Comparison of ENCODE assay signal across 8 mouse cellular contexts in genomic region chr11:50850177-50850735, GRCm38 (mm10). TPM values are rescaled to one million over a fixed set of nuclear protein-coding genes. Genes with fewer than 3 reads are reported as not detected.
A peak's percentile ranks its signal among the peaks of the same experiment; 100 is the strongest.
DNase-seq lines count a peak whose midpoint lies in the region; ATAC-seq lines count a peak whose summit lies in the region.

Grm6 (plus strand) TSS chr11:50850685.

- H3K4me1 ChIP-seq in heart, embryonic 16.5 days (ENCODE audit: control insufficient read depth, insufficient read depth, low read length): peaks cover 12% of the 10 kb centered on the region
- H3K4me1 ChIP-seq in brown adipose tissue, adult 24 weeks (ENCODE audit: control insufficient read depth, insufficient read depth, insufficient read length, low read length): peaks cover 2% of the 10 kb centered on the region; the same call in 1 of the 2 replicates
- peaks cover 10% of the 10 kb centered on the region for H3K4me1 ChIP-seq in intestine, embryonic 16.5 days (ENCODE audit: control insufficient read depth, insufficient read depth, low read length)
- peaks cover 22% of the 10 kb centered on the region for H3K4me1 ChIP-seq in neural tube, embryonic 15.5 days

- no peak for DNase-seq in heart, adult 11 months
- DNase-seq in ovary, postnatal 10 days (ENCODE audit: low spot score): no peak
- DNase-seq in cerebellum, adult 18-20 months: no peak
- DNase-seq in cerebellum, adult 11-12 months: no peak

- H3K9me3 ChIP-seq in heart, embryonic 16.5 days (replicated peaks; ENCODE audit: control insufficient read depth, low read length): peaks cover 4% of the 10 kb centered on the region; the same call in 1 of the 2 replicates
- H3K9me3 ChIP-seq in intestine, embryonic 16.5 days (ENCODE audit: control insufficient read depth, low read length): no peaks in the 10 kb centered on the region; the same call in 1 of the 2 replicates
- no peaks in the 10 kb centered on the region for H3K9me3 ChIP-seq in neural tube, embryonic 15.5 days (replicated peaks)

- 2% methylated on average over 11 of the region's 11 CpGs for whole genome bisulfite sequencing in heart, embryonic 16.5 days
- WGBS in intestine, embryonic 16.5 days: 2% methylated on average over 11 of the region's 11 CpGs
- 1% methylated on average over 11 of the region's 11 CpGs for WGBS in neural tube, embryonic 15.5 days

- peaks cover 52% of the 10 kb centered on the region for H3K27me3 ChIP-seq in heart, embryonic 16.5 days (ENCODE audit: control insufficient read depth, insufficient read depth, low read length)
- H3K27me3 ChIP-seq in intestine, embryonic 16.5 days (replicated peaks; ENCODE audit: control insufficient read depth, insufficient read depth, low read length): peaks cover 55% of the 10 kb centered on the region
- H3K27me3 ChIP-seq in neural tube, embryonic 15.5 days (replicated peaks): peaks cover 64% of the 10 kb centered on the region

- H3K4me3 ChIP-seq in heart, embryonic 16.5 days (ENCODE audit: low read length): peak within 1 kb of the TSS; percentile 55
- H3K4me3 ChIP-seq in brown adipose tissue, adult 24 weeks (ENCODE audit: insufficient read depth, low read depth, low read length): peak within 1 kb of the TSS; percentile 32
- H3K4me3 ChIP-seq in intestine, embryonic 16.5 days (ENCODE audit: low read length): peak within 1 kb of the TSS; percentile 48
- peak within 1 kb of the TSS; percentile 48 for H3K4me3 ChIP-seq in neural tube, embryonic 15.5 days (replicated peaks)

- H3K27ac ChIP-seq in heart, embryonic 16.5 days (ENCODE audit: low read length): no peak within 1 kb of the TSS
- no peak within 1 kb of the TSS for H3K27ac ChIP-seq in brown adipose tissue, adult 24 weeks (replicated peaks; ENCODE audit: low read depth, low read length)
- H3K27ac ChIP-seq in intestine, embryonic 16.5 days (ENCODE audit: low read length): no peak within 1 kb of the TSS
- no peak within 1 kb of the TSS for H3K27ac ChIP-seq in neural tube, embryonic 15.5 days (replicated peaks)

- ATAC-seq in heart, embryonic 16.5 days (replicated peaks; ENCODE audit: extremely low read depth, insufficient read depth, low FRiP score): no peak
- ATAC-seq in intestine, embryonic 16.5 days: no peak
- no peak for ATAC-seq in neural tube, embryonic 15.5 days (ENCODE audit: low FRiP score)

- no peaks in the 10 kb centered on the region for H3K36me3 ChIP-seq in heart, embryonic 16.5 days (ENCODE audit: control insufficient read depth, insufficient read depth)
- no peaks in the 10 kb centered on the region for H3K36me3 ChIP-seq in intestine, embryonic 16.5 days (ENCODE audit: control insufficient read depth, insufficient read depth, low read length)
- H3K36me3 ChIP-seq in neural tube, embryonic 15.5 days: no peaks in the 10 kb centered on the region

- peak within 1 kb of the TSS; percentile 38; the same call in 1 of the 2 replicates for H3K9ac ChIP-seq in heart, embryonic 16.5 days (ENCODE audit: low read length)
- H3K9ac ChIP-seq in intestine, embryonic 16.5 days (ENCODE audit: low read depth, low read length): peak within 1 kb of the TSS; percentile 11; the same call in 1 of the 2 replicates
- peak within 1 kb of the TSS; percentile 48 for H3K9ac ChIP-seq in neural tube, embryonic 15.5 days (replicated peaks)

- H3K4me2 ChIP-seq in heart, embryonic 16.5 days (ENCODE audit: low read depth, low read length): peak within 1 kb of the TSS; percentile 71
- H3K4me2 ChIP-seq in intestine, embryonic 16.5 days (ENCODE audit: low read depth, low read length): peak within 1 kb of the TSS; percentile 85
- H3K4me2 ChIP-seq in neural tube, embryonic 15.5 days: peak within 1 kb of the TSS; percentile 98

RNA-seq across cellular contexts. Expression of gene Grm6, which starts in this region (rescaled TPM):
- not detected in 2 replicates for polyA plus RNA-seq in heart, embryonic 16.5 days (2015; fragmentation: Nextera tagmentation; extraction: Ambion mirVana)
- not detected in 2 replicates for polyA plus RNA-seq in brown adipose tissue, adult 24 weeks (2012; ENCODE audit: insufficient read depth, insufficient read length, missing spikeins)
- not detected in 2 replicates for polyA plus RNA-seq in intestine, embryonic 16.5 days (2015; fragmentation: Nextera tagmentation; extraction: Ambion mirVana)
- 0.04 and 0.11 TPM in 2 replicates for polyA plus RNA-seq in neural tube, embryonic 15.5 days (2015; fragmentation: Nextera tagmentation; extraction: Ambion mirVana)
